Mouse (Mus musculus): ENCODE data around the gene Ric1. TPM values are rescaled to one million over a fixed set of nuclear protein-coding genes. Genes with fewer than 3 reads are reported as not detected.
A peak's percentile ranks its signal among the peaks of the same experiment; 100 is the strongest.

Gene Ric1
- total and polyA plus RNA-seq, 3 experiments = 41.0 to 77.2 (median 54.2) TPM

GRCm38 (mm10) chr19:29514130-29514529 is 8.0 kb upstream of the Ric1 start:
- TF ChIP-seq UBTF (IDR thresholded peaks at IDR 0.05; ENCODE audit: borderline replicate concordance, insufficient read depth, low read depth, low read length) (no peak), ZKSCAN1 (IDR thresholded peaks at IDR 0.05; ENCODE audit: low read depth, low read length) (0 out of 2 replicates have a peak, but pooled peaks have one; percentile 11), KAT2A (conservative IDR thresholded peaks at IDR 0.05; ENCODE audit: low read depth, low read length) (peak; percentile 23; the same call in 1 of the 2 replicates), ZC3H11A (IDR thresholded peaks at IDR 0.05; ENCODE audit: low read depth, low read length) (0 out of 2 replicates have a peak, but pooled peaks have one; percentile 10), RCOR1 (IDR thresholded peaks at IDR 0.05; ENCODE audit: low read depth, low read length) (no peak)
- H3K79me2 ChIP-seq (ENCODE audit: control insufficient read depth, insufficient read depth, low read length, poor library complexity) = no peaks in the 10 kb centered on the region
- no peak overlapping the region for H3K27ac ChIP-seq (ENCODE audit: control insufficient read depth, low read depth, low read length)
- no peak overlapping the region for H3K4me3 ChIP-seq (ENCODE audit: control insufficient read depth in 1 of 2, insufficient read depth in 1 of 2, low read depth in 2 of 2, low read length in 2 of 2)
- DNase-seq (ENCODE audit: low read depth, low spot score) = no peak
- H3K27me3 ChIP-seq (ENCODE audit: control insufficient read depth in 1 of 2, insufficient read depth in 2 of 2, low read length in 2 of 2) = no peaks in the 10 kb centered on the region
- no peak overlapping the region for H3K9ac ChIP-seq (ENCODE audit: control insufficient read depth, low read depth, low read length, poor library complexity, severe bottlenecking)
- H3K4me1 ChIP-seq (ENCODE audit: control insufficient read depth in 1 of 2, insufficient read depth in 2 of 2, low read length in 2 of 2) = peaks cover 0 to 5% of the 10 kb centered on the region in 2 experiments; a peak in 2 of 4 replicates
- H3K36me3 ChIP-seq (ENCODE audit: control insufficient read depth in 1 of 2, insufficient read depth in 2 of 2, low read length in 2 of 2) = peaks cover 0 to under 1% of the 10 kb centered on the region in 2 experiments; a peak in 2 of 4 replicates
- H3K9me3 ChIP-seq (replicated peaks; ENCODE audit: insufficient read depth, low read length) = no peaks in the 10 kb centered on the region

DNA sequence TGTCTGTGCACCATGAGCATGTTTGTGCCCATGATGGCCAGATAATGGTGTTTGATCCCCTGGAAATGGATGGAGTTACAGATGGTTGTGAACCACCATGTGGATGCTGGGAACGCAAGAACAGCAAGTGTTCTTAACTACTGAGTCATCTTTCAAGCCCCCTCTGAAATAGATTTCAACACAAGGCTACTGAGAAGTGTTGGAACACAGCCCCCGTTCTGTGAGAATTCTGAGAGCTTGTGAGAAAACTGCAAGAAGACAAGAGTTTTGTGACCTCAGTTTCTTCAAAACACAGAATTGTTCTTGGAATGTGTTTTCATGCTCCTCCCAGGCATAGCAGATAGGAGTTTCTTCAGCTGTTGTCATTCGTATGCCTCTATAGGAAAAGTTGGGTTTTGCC is 6.7 kb upstream of the Ric1 start:
- Histone ChIP-seq H3K9me3 (replicated peaks; ENCODE audit: insufficient read depth, low read length) (no peaks in the 10 kb centered on the region), H3K4me1 (ENCODE audit: control insufficient read depth in 1 of 2, insufficient read depth in 2 of 2, low read length in 2 of 2) (no peaks in the 10 kb centered on the region), H3K27ac (ENCODE audit: control insufficient read depth, low read depth, low read length) (no peak overlapping the region), H3K79me2 (ENCODE audit: control insufficient read depth, insufficient read depth, low read length, poor library complexity) (no peaks in the 10 kb centered on the region), H3K36me3 (ENCODE audit: control insufficient read depth in 1 of 2, insufficient read depth in 2 of 2, low read length in 2 of 2) (no peaks in the 10 kb centered on the region), H3K27me3 (ENCODE audit: control insufficient read depth in 1 of 2, insufficient read depth in 2 of 2, low read length in 2 of 2) (no peaks in the 10 kb centered on the region), H3K9ac (ENCODE audit: control insufficient read depth, low read depth, low read length, poor library complexity, severe bottlenecking) (no peak overlapping the region), H3K4me3 (ENCODE audit: control insufficient read depth in 1 of 2, insufficient read depth in 1 of 2, low read depth in 2 of 2, low read length in 2 of 2) (no peak overlapping the region)
- DNase-seq (ENCODE audit: low read depth, low spot score) = no peak
- TF ChIP-seq USF1 (IDR thresholded peaks at IDR 0.05; ENCODE audit: low read depth, low read length) (no peak), JUND (IDR thresholded peaks at IDR 0.05; ENCODE audit: low read depth, low read length) (no peak), E2F4 (IDR thresholded peaks at IDR 0.05; ENCODE audit: borderline replicate concordance, low read depth, low read length) (no peak), MEF2A (IDR thresholded peaks at IDR 0.05; ENCODE audit: extremely low read depth, insufficient replicate concordance, low read depth, low read length, poor library complexity, severe bottlenecking) (no peak), MAZ (IDR thresholded peaks at IDR 0.05; ENCODE audit: low read depth, low read length) (no peak), ELF1 (IDR thresholded peaks at IDR 0.05; ENCODE audit: low read depth, low read length) (no peak)

GRCm38 (mm10) chr19:29515991-29516390 is 6.1 kb upstream of the Ric1 start:
- Histone ChIP-seq H3K79me2 (ENCODE audit: control insufficient read depth, insufficient read depth, low read length, poor library complexity) (no peaks in the 10 kb centered on the region), H3K4me1 (ENCODE audit: control insufficient read depth in 1 of 2, insufficient read depth in 2 of 2, low read length in 2 of 2) (peaks cover under 1 to 1% of the 10 kb centered on the region in 2 experiments), H3K9ac (ENCODE audit: control insufficient read depth, low read depth, low read length, poor library complexity, severe bottlenecking) (no peak overlapping the region), H3K9me3 (replicated peaks; ENCODE audit: insufficient read depth, low read length) (no peaks in the 10 kb centered on the region), H3K36me3 (ENCODE audit: control insufficient read depth in 1 of 2, insufficient read depth in 2 of 2, low read length in 2 of 2) (peaks cover 0 to 2% of the 10 kb centered on the region in 2 experiments; a peak in 1 of 4 replicates), H3K27me3 (ENCODE audit: control insufficient read depth in 1 of 2, insufficient read depth in 2 of 2, low read length in 2 of 2) (no peaks in the 10 kb centered on the region), H3K4me3 (ENCODE audit: control insufficient read depth in 1 of 2, insufficient read depth in 1 of 2, low read depth in 2 of 2, low read length in 2 of 2) (no peak overlapping the region), H3K27ac (ENCODE audit: control insufficient read depth, low read depth, low read length) (no peak overlapping the region)
- DNase-seq (ENCODE audit: low read depth, low spot score) = no peak
- TF ChIP-seq MAZ (IDR thresholded peaks at IDR 0.05; ENCODE audit: low read depth, low read length) = no peak
- no peak for TF ChIP-seq TCF12 (IDR thresholded peaks at IDR 0.05; ENCODE audit: low read depth, low read length)
- TF ChIP-seq GABPA (IDR thresholded peaks at IDR 0.05; ENCODE audit: low read depth, low read length) = no peak
- no peak for TF ChIP-seq POLR2AphosphoS5 (IDR thresholded peaks at IDR 0.05; ENCODE audit: borderline replicate concordance, low read depth, low read length)
- no peak for TF ChIP-seq USF1 (IDR thresholded peaks at IDR 0.05; ENCODE audit: low read depth, low read length)
- no peak for TF ChIP-seq TAL1 (IDR thresholded peaks at IDR 0.05; ENCODE audit: low read length)
- no peak for TF ChIP-seq BHLHE40 (IDR thresholded peaks at IDR 0.05; ENCODE audit: borderline replicate concordance, low read depth, low read length)
- TF ChIP-seq ETS1 (IDR thresholded peaks at IDR 0.05; ENCODE audit: low read depth, low read length) = no peak
- no peak for TF ChIP-seq CTCF (IDR thresholded peaks at IDR 0.05 in 2 of 3, conservative IDR thresholded peaks at IDR 0.05 in 1 of 3; ENCODE audit: control insufficient read depth in 1 of 3, insufficient read depth in 1 of 3, low read depth in 2 of 3, low read length in 3 of 3, poor library complexity in 1 of 3, severe bottlenecking in 1 of 3)
- TF ChIP-seq MAFK (IDR thresholded peaks at IDR 0.05; ENCODE audit: borderline replicate concordance, low read depth, low read length) = no peak

Measured in MEL (cell line).